Mouse (Mus musculus) ES-Bruce4 (cell line): ENCODE data around the gene Gnaq.

Source experiments
- CTCF ChIP-seq: IDR thresholded peaks from one replicate; pipeline ENCODE4 v1.8.1; 2011; ENCODE audit warnings: low read depth, low read length
- EP300 ChIP-seq: IDR thresholded peaks from 2 replicates; pipeline ENCODE4 v1.6.1; 2011; ENCODE audit warnings: low read depth, low read length; ENCODE audit not compliant: insufficient read depth

DNA sequence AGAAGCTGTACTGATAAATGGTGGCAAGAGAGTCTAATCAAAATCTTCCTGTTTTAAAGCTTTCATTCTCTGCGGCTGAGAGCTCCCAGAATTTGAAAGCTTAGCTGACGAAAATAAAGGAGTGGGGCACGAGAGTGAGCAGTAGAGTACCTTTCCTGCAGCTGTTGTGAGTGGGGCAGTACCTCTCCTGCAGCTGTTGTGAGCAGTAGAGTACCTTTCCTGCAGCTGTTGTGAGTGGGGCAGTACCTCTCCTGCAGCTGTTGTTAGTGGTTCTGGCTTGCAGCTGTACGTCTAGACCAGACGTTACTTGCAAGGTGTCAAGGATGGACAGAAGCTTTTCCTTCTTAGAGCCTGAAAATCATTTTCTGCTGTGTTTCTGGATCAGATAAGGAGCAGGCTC lies 119.2 kb downstream of the Gnaq start:
- no peak for TF ChIP-seq CTCF
- TF ChIP-seq EP300 = no peak
